Mouse (Mus musculus) gastrocnemius, adult 18-20 months (tissue): ENCODE results near the gene Gm3149. TPM values are rescaled to one million over a fixed set of nuclear protein-coding genes. Genes with fewer than 3 reads are reported as not detected.
"Not testable (repeated sequence)": the region's sequence is repeated elsewhere in the genome, so short reads cannot be mapped to it uniquely, and the experiment has no call there.

Experiments used
- DNase-seq: peaks from one replicate; pipeline ENCODE4 v3.0.0; 2021; ENCODE audit warnings: low spot score
- long read RNA-seq, 2 experiments: library from polyadenylated mRNA; stranded (forward); transcript quantifications; one replicate each; pipeline ENCODE4 v2.0.0; 2021
- total RNA-seq, 2 experiments: library from RNA; stranded (reverse); gene quantifications; 2 replicates each; pipeline ENCODE4 v1.2.3; 2021

Gm3149 gene
- total RNA-seq, result not detected
- long read RNA-seq, experiment 1, result 0 reads
- long read RNA-seq, experiment 2, result 0 reads

DNA sequence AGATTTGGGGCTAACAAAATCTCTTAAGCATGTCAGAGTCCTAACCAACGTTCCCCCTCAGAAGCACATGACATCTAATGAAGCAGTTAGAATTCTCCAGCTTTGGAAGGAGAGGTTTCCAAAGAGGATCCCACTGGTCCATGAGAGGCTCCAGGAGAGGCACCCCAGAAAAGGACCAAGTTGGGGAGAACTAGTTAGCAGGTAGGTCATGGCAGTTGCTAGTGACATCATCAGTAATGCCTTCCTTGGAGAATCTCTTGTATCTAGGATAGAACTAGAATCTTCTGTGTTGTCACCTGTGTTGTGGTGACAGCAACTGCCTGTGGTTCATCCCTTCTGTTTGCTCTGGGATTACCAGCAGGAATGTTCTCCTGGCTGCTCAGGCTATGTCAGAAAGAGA lies at the start of gene Gm3149:
Gm3149 (plus strand) TSS at position 301 of the 400 bp plus-strand sequence.
- not testable (repeated sequence) for DNase-seq

DNA sequence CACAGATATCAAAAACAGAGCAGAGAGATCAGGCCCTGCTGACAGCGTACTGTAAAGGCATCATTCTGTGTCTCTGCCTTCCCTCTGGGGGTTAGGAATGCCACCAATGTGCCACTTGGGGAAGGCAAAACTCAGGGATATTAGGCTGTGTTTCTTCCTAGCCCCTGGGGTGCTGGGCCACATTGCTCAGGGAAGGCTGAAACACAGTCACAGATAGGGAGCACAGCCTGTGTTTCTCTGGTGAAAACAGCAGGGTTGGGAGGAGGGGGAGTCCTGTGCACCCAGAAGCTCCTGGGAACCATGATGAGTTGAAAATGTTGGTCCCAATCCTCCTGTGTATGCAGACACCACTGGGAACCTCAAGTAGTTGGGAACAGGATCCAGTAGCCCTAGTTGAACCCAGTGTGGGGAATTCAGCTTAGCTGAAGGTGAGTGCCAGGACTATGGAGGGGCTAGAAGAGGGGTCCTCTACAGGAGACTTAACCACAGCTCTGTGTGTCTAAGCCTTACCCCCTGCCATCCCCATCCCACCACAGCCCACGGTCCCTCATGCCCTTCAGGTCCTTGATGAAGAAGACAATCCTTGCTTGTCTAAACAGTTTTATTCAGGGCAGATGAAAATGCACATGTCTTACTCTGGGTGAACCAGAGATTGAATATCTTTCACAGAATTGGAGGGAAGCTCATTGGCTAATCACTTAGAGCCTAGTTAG lies 47.7 kb upstream of the Gm3149 start:
- DNase-seq, result not testable (repeated sequence)

DNA sequence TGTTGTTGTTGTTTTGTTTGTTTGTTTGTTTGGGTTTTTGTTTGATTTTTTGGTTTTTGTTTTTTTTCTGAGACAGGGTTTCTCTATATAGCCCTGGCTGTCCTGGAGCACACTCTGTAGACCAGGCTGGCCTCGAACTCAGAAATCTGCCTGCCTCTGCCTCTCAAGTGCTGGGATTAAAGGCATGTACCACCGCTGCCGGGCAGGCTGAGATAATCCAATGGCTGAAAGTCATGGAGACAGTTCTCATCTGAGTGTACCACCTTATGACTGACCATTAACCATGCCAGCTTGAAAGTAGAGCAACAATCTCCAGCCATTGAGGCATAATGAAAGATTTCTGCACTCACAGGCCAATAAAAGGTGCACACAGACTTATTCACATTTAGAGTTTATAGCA lies 37.3 kb upstream of the Gm3149 start:
- not testable (repeated sequence) for DNase-seq

DNA sequence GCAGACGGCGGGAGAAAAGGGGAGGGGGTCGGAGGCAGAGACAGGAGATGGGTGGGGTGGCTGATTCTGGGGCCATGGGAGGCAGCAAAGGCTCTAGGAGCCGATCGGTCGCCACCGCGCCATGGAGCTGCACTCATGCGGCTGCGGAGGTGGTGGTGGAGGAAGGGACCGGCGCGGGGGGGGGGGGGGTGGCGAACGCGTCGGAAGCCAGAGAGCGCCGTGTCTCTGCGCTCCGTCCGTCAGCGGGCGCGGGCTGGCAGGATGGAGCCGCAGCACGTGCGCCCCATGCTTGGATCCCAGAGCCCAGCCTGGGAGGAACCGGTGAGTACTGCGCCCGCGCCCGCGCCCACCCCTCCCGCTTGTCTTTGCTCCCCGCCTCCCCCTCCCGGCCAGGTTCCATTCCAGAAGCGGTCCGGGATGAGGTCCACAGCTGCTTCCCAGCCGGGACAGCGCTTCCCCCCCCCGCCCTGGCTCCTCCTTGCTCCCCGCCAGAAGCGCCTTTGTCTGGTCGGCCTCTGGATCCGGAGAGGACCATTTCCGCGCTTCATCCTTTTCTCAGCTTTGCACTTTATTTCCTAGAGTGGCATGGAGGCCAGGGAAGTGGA lies 17.5 kb downstream of the Gm3149 start, which contains the start of gene 2610042L04Rik:
2610042L04Rik (plus strand) TSS at position 288 of the 605 bp plus-strand sequence.
- not testable (repeated sequence) for DNase-seq

DNA sequence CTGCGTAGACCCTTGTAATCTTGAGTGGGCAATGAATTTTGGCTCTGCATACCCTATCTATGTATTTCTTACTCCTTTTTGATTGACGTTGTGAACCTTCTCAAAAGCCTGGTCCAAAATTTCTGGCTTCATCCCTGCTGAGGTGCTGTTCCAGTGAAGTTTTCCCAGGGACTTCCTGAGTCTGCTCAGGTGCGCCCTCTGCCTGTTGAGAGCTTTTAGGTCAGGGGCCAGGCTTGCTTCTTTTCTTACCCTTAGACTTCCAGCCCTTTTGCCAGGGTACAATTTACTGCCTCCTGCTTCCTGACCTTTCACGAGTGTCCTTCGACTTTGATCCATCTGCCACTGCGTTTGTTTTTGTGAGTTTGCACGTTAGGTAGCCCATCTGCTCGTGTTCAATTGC lies 18.4 kb downstream of the Gm3149 start:
- not testable (repeated sequence) for DNase-seq

DNA sequence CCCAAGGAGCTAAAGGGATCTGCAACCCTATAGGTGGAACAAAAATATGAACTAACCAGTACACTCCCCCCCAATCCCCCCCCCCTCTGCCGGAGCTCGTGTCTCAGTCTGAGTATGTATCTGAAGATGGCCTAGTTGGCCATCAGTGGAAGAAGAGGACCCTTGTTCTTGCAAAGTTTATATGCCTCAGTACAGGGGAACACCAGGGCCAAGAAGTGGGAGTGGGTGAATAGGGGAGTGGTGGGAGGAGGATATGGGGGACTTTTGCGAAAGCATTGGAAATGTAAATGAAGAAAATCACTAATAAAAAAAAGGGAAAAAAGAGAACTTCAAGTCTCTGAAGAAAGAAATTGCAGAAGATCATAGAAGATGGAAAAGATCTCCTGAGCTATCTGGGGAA lies 51.9 kb downstream of the Gm3149 start:
- DNase-seq, result not testable (repeated sequence)

DNA sequence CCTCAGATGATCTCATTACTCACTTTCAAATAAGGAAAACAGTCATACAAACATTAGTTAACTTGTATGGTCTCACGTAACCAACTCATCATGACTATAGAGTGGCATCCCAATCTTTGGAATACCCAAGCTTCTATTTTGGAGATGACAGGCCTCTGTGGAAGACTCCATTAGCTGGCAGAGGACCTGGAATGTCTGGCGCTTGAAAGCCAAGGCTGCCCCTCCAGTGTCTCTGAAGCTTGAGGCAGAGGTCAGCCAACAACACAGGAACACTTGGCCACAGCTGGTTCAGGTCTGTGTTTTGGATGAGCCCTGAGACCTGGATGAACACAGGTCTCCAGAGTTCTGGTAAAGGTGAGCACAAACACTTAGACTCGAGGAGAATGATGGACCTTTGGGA lies 52.6 kb downstream of the Gm3149 start:
- DNase-seq, result not testable (repeated sequence)

Other genes starting within 250 kb of the Gm3149 start
- gene Gm3115, start 233.2 kb upstream of the Gm3149 start, total RNA-seq, result not detected
- under 1 TPM; 0.17 to 0.18 TPM for gene Gm8108, start 206.8 kb upstream of the Gm3149 start, total RNA-seq
- not detected for gene Gm3127, start 152.3 kb upstream of the Gm3149 start, total RNA-seq
- not detected for gene Gm2974, start 134.7 kb upstream of the Gm3149 start, total RNA-seq
- not detected for gene Gm3138, start 67.7 kb upstream of the Gm3149 start, total RNA-seq
- gene 2610042L04Rik, start 17.5 kb downstream of the Gm3149 start, total RNA-seq, result not detected
- gene Gm3159, start 80.2 kb downstream of the Gm3149 start, total RNA-seq, result not detected
- gene Gm3164, start 98.2 kb downstream of the Gm3149 start, total RNA-seq, result under 1 TPM in 1 of 2 experiments, not detected in 1; 0.17 TPM
- not detected for gene Gm3173, start 113.7 kb downstream of the Gm3149 start, total RNA-seq
- not detected for gene Gm3182, start 164.5 kb downstream of the Gm3149 start, total RNA-seq
- not detected for gene Gm3047, start 238.1 kb downstream of the Gm3149 start, total RNA-seq